Mouse (Mus musculus) embryonic facial prominence, embryonic 11.5 days (tissue): ENCODE results near the gene 2900026A02Rik. TPM values are rescaled to one million over a fixed set of nuclear protein-coding genes. Genes with fewer than 3 reads are reported as not detected.

Experiments
- ATAC-seq: fragments of 200-750 bp; cut with Nextera tagmentation; replicated peaks from 2 replicates; pipeline ENCODE4 v1.8.0; 2017; ENCODE audit warnings: low read depth; ENCODE audit not compliant: insufficient number of reproducible peaks, low FRiP score, low TSS enrichment
- DNase-seq: peaks from one replicate; pipeline ENCODE4 v3.0.0-alpha.2; 2015; ENCODE audit warnings: low spot score
- H3K27ac ChIP-seq: fragments of 300-500 bp; sonication (generic); replicated peaks from 2 replicates; pipeline ENCODE4 v1.5.1; 2014; ENCODE audit warnings: mild to moderate bottlenecking, low read depth, low read length, control low read depth
- H3K27me3 ChIP-seq: fragments of 300-500 bp; sonication (generic); 2 replicates; pipeline ENCODE4 v1.6.1; 2014; ENCODE audit warnings: mild to moderate bottlenecking, low read length, moderate library complexity, mixed read lengths; ENCODE audit not compliant: control insufficient read depth, insufficient read depth
- H3K36me3 ChIP-seq: fragments of 300-500 bp; sonication (generic); replicated peaks from 2 replicates; pipeline ENCODE4 v1.6.1; 2014; ENCODE audit warnings: low read depth, mild to moderate bottlenecking, low read length, moderate library complexity, mixed read lengths; ENCODE audit not compliant: control insufficient read depth, insufficient read depth
- H3K4me1 ChIP-seq: fragments of 300-500 bp; sonication (generic); 2 replicates; pipeline ENCODE4 v1.6.1; 2014; ENCODE audit warnings: low read length, mixed read lengths; ENCODE audit not compliant: control insufficient read depth, insufficient read depth
- H3K4me2 ChIP-seq: fragments of 300-500 bp; sonication (generic); 2 replicates; pipeline ENCODE4 v1.6.1; 2014; ENCODE audit warnings: low read depth, mild to moderate bottlenecking, control low read depth, low read length, moderate library complexity
- H3K4me3 ChIP-seq: fragments of 300-500 bp; sonication (generic); 2 replicates; pipeline ENCODE4 v1.5.1; 2014; ENCODE audit warnings: low read depth, low read length, control low read depth
- H3K9ac ChIP-seq: fragments of 300-500 bp; sonication (generic); replicated peaks from 2 replicates; pipeline ENCODE4 v1.6.1; 2014; ENCODE audit warnings: mild to moderate bottlenecking, control low read depth, low read length
- H3K9me3 ChIP-seq: fragments of 300-500 bp; sonication (generic); replicated peaks from 2 replicates; pipeline ENCODE4 v1.6.1; 2016; ENCODE audit warnings: mild to moderate bottlenecking, low read length, inconsistent platforms, mixed read lengths; ENCODE audit not compliant: control insufficient read depth
- WGBS: fragments of 180-500 bp; shearing (Covaris S2); extraction: QIAGEN DNeasy Blood & Tissue Kit; methylation state at CpG from one replicate; pipeline ENCODE4 v1.1.7; 2014; 5-methylcytosine and 5-hydroxymethylcytosine counted together
- polyA plus RNA-seq: library from polyadenylated mRNA; unstranded; fragments of >200 nt; fragmentation: Nextera tagmentation; extraction: Ambion mirVana; gene quantifications from 2 replicates; pipeline ENCODE4 v1.2.1, GENCODE M21; 2014

Gene 2900026A02Rik
- polyA plus RNA-seq, 1 experiment from 2014 or later: 1.4 TPM

DNA sequence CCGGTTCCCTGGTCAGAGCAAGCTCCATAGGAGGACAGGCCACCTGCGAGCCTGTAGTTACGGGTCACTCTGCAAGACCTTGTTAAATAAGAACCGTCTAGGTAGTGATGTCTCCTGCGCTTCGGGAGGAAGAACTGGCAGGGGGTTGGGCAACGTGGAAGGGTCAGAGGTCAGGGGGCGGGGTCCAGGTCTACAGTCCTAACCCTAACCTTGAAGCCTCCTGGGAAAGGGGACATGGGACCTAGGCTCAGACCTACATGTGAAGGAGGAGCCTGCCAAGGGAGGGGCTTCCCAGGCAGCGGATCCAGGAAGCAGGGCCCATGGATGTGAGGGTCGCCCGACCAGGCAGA lies 11.7 kb downstream of the 2900026A02Rik start:
- DNase-seq (no peak), ATAC-seq (no peak)
- H3K27ac ChIP-seq: no peak overlapping the region
- H3K9ac ChIP-seq: no peak overlapping the region
- 45% methylated on average over 11 of the region's 11 CpGs for WGBS
- H3K27me3 ChIP-seq: no peaks in the 10 kb centered on the region
- H3K4me1 ChIP-seq: 0 out of 2 replicates have a peak, but pooled peaks cover 2% of the 10 kb centered on the region
- no peak overlapping the region for H3K4me2 ChIP-seq
- H3K4me3 ChIP-seq: no peak overlapping the region
- no peaks in the 10 kb centered on the region for H3K36me3 ChIP-seq
- no peaks in the 10 kb centered on the region for H3K9me3 ChIP-seq

DNA sequence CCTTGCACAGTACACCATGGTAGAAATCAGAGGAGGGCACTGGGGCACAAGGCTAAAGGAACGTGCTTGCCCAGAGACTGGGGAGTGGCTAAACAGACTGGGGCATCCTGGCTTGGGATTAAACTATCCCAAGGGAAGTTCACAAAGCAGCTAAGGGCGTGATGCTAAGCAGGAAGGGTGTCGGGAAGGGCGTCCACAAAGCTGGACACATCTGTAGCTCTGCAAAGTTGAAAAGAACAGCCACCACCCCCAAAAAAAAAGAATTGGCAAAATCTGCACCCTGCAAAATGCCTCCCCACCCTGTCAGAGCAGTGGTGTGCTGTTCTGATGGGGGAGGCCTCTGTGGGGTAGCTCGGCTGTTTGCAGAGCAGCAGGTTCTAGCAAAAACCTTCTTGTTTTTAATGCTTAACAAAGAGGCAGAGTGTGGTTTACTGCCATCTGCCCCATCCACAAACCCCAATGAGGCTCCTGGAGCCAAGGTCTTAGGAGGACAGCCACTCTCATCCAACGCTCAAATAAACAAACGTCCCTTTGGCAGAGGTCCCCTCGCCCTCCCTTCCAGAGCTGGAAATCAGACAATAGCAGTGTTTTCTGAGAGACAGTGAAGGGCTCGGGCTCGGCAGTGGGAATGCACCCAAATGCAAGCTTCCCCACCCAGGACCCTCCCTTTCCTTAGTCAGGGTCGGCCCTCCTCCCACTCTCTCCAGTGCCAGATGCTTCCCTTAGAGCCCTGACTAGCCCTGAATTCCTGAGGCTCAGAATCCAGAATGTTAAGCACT lies 12.2 kb downstream of the 2900026A02Rik start:
- 0 out of 2 replicates have a peak overlapping the region, but pooled peaks have one; percentile 16 for H3K27ac ChIP-seq
- ATAC-seq: no peak
- no peak overlapping the region for H3K4me3 ChIP-seq
- no peaks in the 10 kb centered on the region for H3K9me3 ChIP-seq
- no peaks in the 10 kb centered on the region for H3K27me3 ChIP-seq
- H3K4me1 ChIP-seq: 0 out of 2 replicates have a peak, but pooled peaks cover 2% of the 10 kb centered on the region
- WGBS: 48% methylated on average over 11 of the region's 11 CpGs
- H3K9ac ChIP-seq: no peak overlapping the region
- no peak for DNase-seq
- H3K4me2 ChIP-seq: no peak overlapping the region
- H3K36me3 ChIP-seq: no peaks in the 10 kb centered on the region

DNA sequence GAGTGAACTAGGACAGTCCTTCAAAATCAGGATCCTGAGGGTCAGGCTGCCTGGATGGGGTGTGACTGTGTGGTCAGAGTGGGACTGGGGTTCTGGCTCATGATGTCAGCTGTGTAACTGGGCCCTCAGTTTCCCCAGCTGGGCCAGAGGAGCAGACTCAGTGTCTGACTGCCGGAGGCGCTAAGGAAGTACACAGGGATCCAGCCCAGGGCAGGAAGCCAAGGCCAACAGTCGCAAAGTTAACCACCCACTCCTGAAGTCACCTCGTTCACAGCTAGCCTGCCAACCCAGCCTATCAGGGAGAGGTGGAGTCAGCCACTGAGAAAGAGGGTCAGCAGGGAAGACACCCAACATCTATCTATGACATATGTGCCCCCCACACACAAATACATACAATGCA lies 13.0 kb downstream of the 2900026A02Rik start:
- H3K9me3 ChIP-seq: no peaks in the 10 kb centered on the region
- no peak overlapping the region for H3K9ac ChIP-seq
- H3K27ac ChIP-seq: no peak overlapping the region
- DNase-seq (no peak), ATAC-seq (no peak)
- H3K4me2 ChIP-seq: no peak overlapping the region
- WGBS: 81% methylated on average over 4 of the region's 4 CpGs
- no peaks in the 10 kb centered on the region for H3K36me3 ChIP-seq
- H3K4me3 ChIP-seq: no peak overlapping the region
- H3K27me3 ChIP-seq: no peaks in the 10 kb centered on the region
- 0 out of 2 replicates have a peak, but pooled peaks cover 2% of the 10 kb centered on the region for H3K4me1 ChIP-seq

DNA sequence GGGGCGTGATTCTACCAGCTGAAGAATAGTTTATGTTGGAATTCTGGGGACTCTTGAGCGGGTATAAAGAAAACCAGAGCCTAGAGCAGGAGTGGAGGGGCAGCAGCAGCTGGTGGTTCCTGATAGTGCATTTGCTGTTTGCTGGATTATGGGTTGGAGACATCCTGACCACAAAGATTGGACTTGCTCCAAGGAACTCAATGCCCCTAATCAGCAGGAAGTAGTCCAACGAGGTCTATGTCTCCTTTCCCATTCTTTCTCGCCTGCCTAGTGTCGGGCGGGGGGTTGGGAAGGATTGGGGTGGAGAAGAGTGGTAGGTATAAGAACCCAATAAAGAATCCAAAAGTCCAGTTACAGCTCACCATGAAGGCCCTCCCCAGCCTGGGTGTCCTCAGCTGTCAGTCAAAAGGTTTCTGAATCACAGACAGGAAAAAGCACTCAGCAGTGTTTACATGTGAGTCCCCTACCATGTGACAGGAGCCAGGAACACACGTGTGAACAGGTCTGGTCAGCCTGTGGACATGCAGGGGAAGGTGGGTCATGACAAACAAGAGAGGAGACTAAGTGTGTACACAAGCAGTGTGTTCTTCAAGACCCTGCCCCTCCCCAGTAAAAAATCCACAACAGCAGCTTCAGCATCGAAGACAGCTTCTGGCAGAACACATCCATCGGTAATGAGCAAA lies 14.2 kb downstream of the 2900026A02Rik start:
- Histone ChIP-seq H3K4me3 (no peak overlapping the region), H3K4me1 (0 out of 2 replicates have a peak, but pooled peaks cover 2% of the 10 kb centered on the region), H3K9ac (no peak overlapping the region), H3K4me2 (no peak overlapping the region), H3K27ac (no peak overlapping the region), H3K9me3 (no peaks in the 10 kb centered on the region), H3K36me3 (no peaks in the 10 kb centered on the region), H3K27me3 (no peaks in the 10 kb centered on the region)
- WGBS: 61% methylated on average over 9 of the region's 9 CpGs
- ATAC-seq (no peak), DNase-seq (no peak)

DNA sequence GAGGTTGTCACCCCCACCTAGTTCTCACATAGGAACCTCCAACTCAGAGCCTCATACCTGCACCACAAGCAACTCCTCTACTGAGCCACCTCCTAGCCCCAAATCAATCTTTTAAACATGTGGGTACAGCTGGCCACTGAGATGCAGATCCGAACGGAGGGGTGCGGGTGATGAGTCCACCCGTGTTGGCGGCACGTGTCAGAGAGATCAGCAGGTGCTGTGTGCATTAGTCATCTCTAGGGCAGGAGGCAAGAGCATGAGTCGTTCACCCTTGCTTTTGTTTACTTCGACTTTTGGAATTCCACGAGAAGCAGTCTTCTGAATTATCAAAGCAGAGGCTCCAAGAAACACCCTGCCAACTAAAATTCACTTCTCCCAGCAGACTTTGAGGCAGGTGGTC lies 16.8 kb downstream of the 2900026A02Rik start:
- Histone ChIP-seq H3K4me1 (no peaks in the 10 kb centered on the region), H3K9me3 (no peaks in the 10 kb centered on the region), H3K4me2 (no peak overlapping the region), H3K27ac (no peak overlapping the region), H3K4me3 (no peak overlapping the region), H3K9ac (no peak overlapping the region), H3K27me3 (no peaks in the 10 kb centered on the region), H3K36me3 (no peaks in the 10 kb centered on the region)
- WGBS: 91% methylated on average over 9 of the region's 9 CpGs
- DNase-seq (no peak), ATAC-seq (no peak)

DNA sequence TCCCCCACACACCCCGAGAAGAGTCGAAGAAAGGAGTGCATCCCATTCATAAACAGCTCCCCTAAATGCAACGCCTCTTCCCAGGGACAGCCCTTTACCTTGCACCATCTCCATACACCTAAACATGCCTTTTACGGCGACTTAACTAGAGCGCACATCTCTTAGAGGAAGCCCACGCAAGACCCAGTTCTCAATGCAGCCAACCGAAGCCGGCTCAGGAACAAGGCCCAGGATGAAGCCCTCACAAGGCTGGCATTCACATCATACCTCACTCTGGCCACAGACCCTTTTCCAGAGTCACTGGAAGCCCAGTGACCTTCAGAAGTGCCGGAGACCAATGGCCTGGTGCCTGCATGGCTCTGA lies 21.3 kb downstream of the 2900026A02Rik start:
- Histone ChIP-seq H3K27me3 (no peaks in the 10 kb centered on the region), H3K4me1 (no peaks in the 10 kb centered on the region), H3K27ac (no peak overlapping the region), H3K4me3 (no peak overlapping the region), H3K9me3 (no peaks in the 10 kb centered on the region), H3K4me2 (no peak overlapping the region), H3K36me3 (no peaks in the 10 kb centered on the region), H3K9ac (no peak overlapping the region)
- no peak for ATAC-seq
- 83% methylated on average over 10 of the region's 10 CpGs for WGBS
- DNase-seq: no peak

DNA sequence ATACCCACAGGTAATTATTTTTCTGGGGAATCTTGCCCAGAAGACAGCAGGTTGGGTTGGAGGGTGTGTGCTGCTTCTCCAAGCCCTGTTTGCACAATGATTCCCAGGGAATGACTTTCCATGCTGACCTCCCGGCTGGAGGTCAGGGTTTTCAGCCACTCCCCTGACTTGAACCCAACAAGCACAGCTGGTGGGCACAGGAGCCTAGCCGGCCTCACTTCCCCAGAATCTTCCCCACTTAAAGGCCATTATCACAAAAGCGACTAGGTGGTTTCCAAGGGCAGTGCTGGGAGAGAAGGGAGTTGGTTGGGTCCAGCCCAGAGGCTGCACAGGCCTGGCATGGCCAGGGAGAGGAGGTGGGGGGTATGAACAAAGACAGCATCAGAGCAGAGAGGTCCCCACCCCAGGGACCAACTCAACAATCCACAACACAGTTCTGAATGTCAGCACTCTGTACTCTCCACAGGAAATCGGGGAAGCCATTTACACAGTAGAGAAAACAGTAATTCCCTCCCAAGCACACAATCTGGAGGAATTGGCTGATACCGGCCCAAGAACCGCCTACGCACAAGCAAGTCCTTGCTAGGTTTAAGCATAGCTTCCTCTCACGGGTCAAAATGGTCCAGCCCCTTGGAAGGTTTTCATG lies 21.8 kb downstream of the 2900026A02Rik start:
- Histone ChIP-seq H3K9ac (no peak overlapping the region), H3K36me3 (no peaks in the 10 kb centered on the region), H3K4me3 (no peak overlapping the region), H3K9me3 (no peaks in the 10 kb centered on the region), H3K4me1 (no peaks in the 10 kb centered on the region), H3K27me3 (no peaks in the 10 kb centered on the region), H3K27ac (no peak overlapping the region; the same call in 1 of the 2 replicates), H3K4me2 (no peak overlapping the region)
- DNase-seq (no peak), ATAC-seq (no peak)
- 45% methylated on average over 8 of the region's 8 CpGs for WGBS
